Mouse (Mus musculus): ENCODE measurements around the gene Aifm1.
"Not testable (repeated sequence)": the region's sequence is repeated elsewhere in the genome, so short reads cannot be mapped to it uniquely, and the experiment has no call there.

Aifm1 gene

GRCm38 (mm10) chrX:48456956-48457355, 56.4 kb downstream of the Aifm1 start:
- no peak for DNase-seq (ENCODE audit: low spot score in 2 of 2)

GRCm38 (mm10) chrX:48455018-48455417, 58.3 kb downstream of the Aifm1 start:
- no peak for DNase-seq (ENCODE audit: low spot score in 2 of 2)

GRCm38 (mm10) chrX:48454495-48454878, 58.9 kb downstream of the Aifm1 start:
- no peak for DNase-seq (ENCODE audit: low spot score in 2 of 2)

GRCm38 (mm10) chrX:48453736-48454494, 59.4 kb downstream of the Aifm1 start:
- no peak for DNase-seq (ENCODE audit: low spot score in 2 of 2)

GRCm38 (mm10) chrX:48452931-48453673, 60.3 kb downstream of the Aifm1 start:
- no peak for DNase-seq (ENCODE audit: low spot score in 2 of 2)

GRCm38 (mm10) chrX:48452231-48452890, 61.0 kb downstream of the Aifm1 start:
- DNase-seq (ENCODE audit: low spot score in 2 of 2) = no peak

GRCm38 (mm10) chrX:48449646-48450045, 63.7 kb downstream of the Aifm1 start:
- no peak for DNase-seq (ENCODE audit: low spot score in 2 of 2)

- DNase-seq (ENCODE audit: low spot score in 2 of 2) = no peak
Observed at GRCm38 (mm10) chrX:48444677-48445076, 68.7 kb downstream of the Aifm1 start.

- DNase-seq (ENCODE audit: low spot score in 2 of 2) = no peak
Observed at GRCm38 (mm10) chrX:48441954-48442353, 71.4 kb downstream of the Aifm1 start.

GRCm38 (mm10) chrX:48441548-48441947, 71.8 kb downstream of the Aifm1 start:
- no peak for DNase-seq (ENCODE audit: low spot score in 2 of 2)

GRCm38 (mm10) chrX:48439036-48439435, 74.3 kb downstream of the Aifm1 start:
- no peak for DNase-seq (ENCODE audit: low spot score in 2 of 2)

GRCm38 (mm10) chrX:48436082-48436481, 77.3 kb downstream of the Aifm1 start:
- not testable (repeated sequence) for DNase-seq (ENCODE audit: low spot score in 2 of 2)

- no peak for DNase-seq (ENCODE audit: low spot score in 2 of 2)
Observed at GRCm38 (mm10) chrX:48435477-48435900, 77.9 kb downstream of the Aifm1 start.

GRCm38 (mm10) chrX:48434251-48434650, 79.1 kb downstream of the Aifm1 start:
- DNase-seq (ENCODE audit: low spot score in 2 of 2) = no peak

- no peak for DNase-seq (ENCODE audit: low spot score in 2 of 2)
Observed at GRCm38 (mm10) chrX:48433527-48433899, 79.8 kb downstream of the Aifm1 start.

- DNase-seq (ENCODE audit: low spot score in 2 of 2) = no peak
Observed at GRCm38 (mm10) chrX:48432599-48433526, 80.5 kb downstream of the Aifm1 start.

GRCm38 (mm10) chrX:48429538-48429937, 83.8 kb downstream of the Aifm1 start:
- DNase-seq (ENCODE audit: low spot score in 2 of 2) = no peak

GRCm38 (mm10) chrX:48429100-48429499, 84.3 kb downstream of the Aifm1 start:
- DNase-seq (ENCODE audit: low spot score in 2 of 2) = no peak

GRCm38 (mm10) chrX:48428642-48429041, 84.7 kb downstream of the Aifm1 start:
- DNase-seq (ENCODE audit: low spot score in 2 of 2) = no peak

- DNase-seq (ENCODE audit: low spot score in 2 of 2) = no peak
Observed at GRCm38 (mm10) chrX:48428241-48428640, 85.1 kb downstream of the Aifm1 start.

GRCm38 (mm10) chrX:48425280-48425679, 88.1 kb downstream of the Aifm1 start:
- DNase-seq (ENCODE audit: low spot score in 2 of 2) = no peak

Data from frontal cortex, postnatal 36 days (tissue).